Mouse (Mus musculus): ENCODE measurements around the gene 1700102P08Rik. TPM values are rescaled to one million over a fixed set of nuclear protein-coding genes. Genes with fewer than 3 reads are reported as not detected.

The 1700102P08Rik gene
- 4.2 TPM for total RNA-seq (2023)

GRCm38 (mm10) chr9:108392676-108393075, at the start of gene 1700102P08Rik:
1700102P08Rik (plus strand) TSS chr9:108392805.

GRCm38 (mm10) chr9:108347540-108348289, 44.9 kb upstream of the 1700102P08Rik start, which contains the start of gene Usp4:
Usp4 (plus strand) TSS chr9:108347853.

GRCm38 (mm10) chr9:108428384-108428783, 35.8 kb downstream of the 1700102P08Rik start, which contains the start of gene Ccdc36:
Ccdc36 (minus strand) TSS chr9:108428484.

GRCm38 (mm10) chr9:108436182-108436581, 43.6 kb downstream of the 1700102P08Rik start, which contains the start of gene BC048562:
BC048562 (plus strand) TSS chr9:108436482.

Other genes starting within 250 kb of the 1700102P08Rik start
- gene Bsn, start 202.4 kb upstream of the 1700102P08Rik start, total RNA-seq (2023): 0.50 TPM
- gene Dag1, start 128.8 kb upstream of the 1700102P08Rik start, total RNA-seq (2023): 21.3 TPM
- 2.4 TPM for gene Nicn1, start 102.4 kb upstream of the 1700102P08Rik start, total RNA-seq (2023)
- 1.4 TPM for gene Amt, start 96.0 kb upstream of the 1700102P08Rik start, total RNA-seq (2023)
- gene Rhoa, start 86.7 kb upstream of the 1700102P08Rik start, total RNA-seq (2023): 371 TPM
- 7.6 TPM for gene Tcta, start 86.6 kb upstream of the 1700102P08Rik start, total RNA-seq (2023)
- gene Gpx1, start 53.9 kb upstream of the 1700102P08Rik start, total RNA-seq (2023): 164 TPM
- 142 TPM for gene Usp4, start 45.0 kb upstream of the 1700102P08Rik start, total RNA-seq (2023)
- not detected for gene Ccdc36, start 35.7 kb downstream of the 1700102P08Rik start, total RNA-seq (2023)
- gene BC048562, start 43.7 kb downstream of the 1700102P08Rik start, total RNA-seq (2023): not detected
- gene Ccdc71, start 67.7 kb downstream of the 1700102P08Rik start, total RNA-seq (2023): 24.7 TPM
- gene Klhdc8b, start 68.8 kb downstream of the 1700102P08Rik start, total RNA-seq (2023): 5.7 TPM
- gene Lamb2, start 86.9 kb downstream of the 1700102P08Rik start, total RNA-seq (2023): 0.59 TPM
- 325 TPM for gene Usp19, start 97.8 kb downstream of the 1700102P08Rik start, total RNA-seq (2023)
- 200 TPM for gene Qars, start 114.9 kb downstream of the 1700102P08Rik start, total RNA-seq (2023)
- 248 TPM for gene Qrich1, start 124.0 kb downstream of the 1700102P08Rik start, total RNA-seq (2023)
- 155 TPM for gene Impdh2, start 167.5 kb downstream of the 1700102P08Rik start, total RNA-seq (2023)
- 24.1 TPM for gene Ndufaf3, start 174.6 kb downstream of the 1700102P08Rik start, total RNA-seq (2023)
- 51.5 TPM for gene Dalrd3, start 177.1 kb downstream of the 1700102P08Rik start, total RNA-seq (2023)
- gene Wdr6, start 185.9 kb downstream of the 1700102P08Rik start, total RNA-seq (2023): 26.5 TPM
- gene P4htm, start 204.9 kb downstream of the 1700102P08Rik start, total RNA-seq (2023): 11.1 TPM